Mouse (Mus musculus) liver, embryonic 15.5 days (tissue): Measurements from ENCODE around the gene Prkn. TPM values are rescaled to one million over a fixed set of nuclear protein-coding genes. Genes with fewer than 3 reads are reported as not detected.

Source experiments
- ATAC-seq: fragments of 200-750 bp; cut with Nextera tagmentation; 2 replicates; pipeline ENCODE4 v1.8.0; 2017; ENCODE audit warnings: moderate number of reproducible peaks, mild to moderate bottlenecking, moderate library complexity; ENCODE audit not compliant: insufficient read depth
- H3K27ac ChIP-seq: fragments of 300-500 bp; sonication (generic); replicated peaks from 2 replicates; pipeline ENCODE4 v1.5.1; 2015; ENCODE audit warnings: mild to moderate bottlenecking, inconsistent platforms
- H3K27me3 ChIP-seq: fragments of 300-500 bp; sonication (generic); 2 replicates; pipeline ENCODE4 v1.6.1; 2015; ENCODE audit warnings: mild to moderate bottlenecking, inconsistent platforms
- H3K36me3 ChIP-seq: fragments of 300-500 bp; sonication (generic); replicated peaks from 2 replicates; pipeline ENCODE4 v1.6.1; 2015; ENCODE audit warnings: moderate library complexity, mild to moderate bottlenecking, inconsistent platforms
- H3K4me1 ChIP-seq: fragments of 300-500 bp; sonication (generic); replicated peaks from 2 replicates; pipeline ENCODE4 v1.6.1; 2015; ENCODE audit warnings: inconsistent platforms
- H3K4me2 ChIP-seq: fragments of 300-500 bp; sonication (generic); 2 replicates; pipeline ENCODE4 v1.6.1; 2015; ENCODE audit warnings: moderate library complexity, mild to moderate bottlenecking, inconsistent platforms
- H3K4me3 ChIP-seq: fragments of 300-500 bp; sonication (generic); replicated peaks from 2 replicates; pipeline ENCODE4 v1.5.1; 2015; ENCODE audit warnings: mild to moderate bottlenecking, inconsistent platforms
- H3K9ac ChIP-seq: fragments of 300-500 bp; sonication (generic); 2 replicates; pipeline ENCODE4 v1.6.1; 2015; ENCODE audit warnings: moderate library complexity, mild to moderate bottlenecking, inconsistent platforms
- H3K9me3 ChIP-seq: fragments of 300-500 bp; sonication (generic); replicated peaks from 2 replicates; pipeline ENCODE4 v1.6.1; 2016; ENCODE audit warnings: inconsistent platforms
- WGBS: fragments of 180-500 bp; shearing (Covaris S2); methylation state at CpG from one replicate; pipeline ENCODE4 v1.1.7; 2015; ENCODE audit warnings: mixed read lengths; ENCODE audit not compliant: insufficient replicate concordance; 5-methylcytosine and 5-hydroxymethylcytosine counted together
- polyA plus RNA-seq: library from polyadenylated mRNA; unstranded; fragments of >200 nt; fragmentation: Nextera tagmentation; extraction: Ambion mirVana; gene quantifications from 2 replicates; pipeline ENCODE4 v1.2.1, GENCODE M21; 2015

The Prkn gene
- polyA plus RNA-seq, 1 experiment from 2014 or later = 0.38 TPM

DNA sequence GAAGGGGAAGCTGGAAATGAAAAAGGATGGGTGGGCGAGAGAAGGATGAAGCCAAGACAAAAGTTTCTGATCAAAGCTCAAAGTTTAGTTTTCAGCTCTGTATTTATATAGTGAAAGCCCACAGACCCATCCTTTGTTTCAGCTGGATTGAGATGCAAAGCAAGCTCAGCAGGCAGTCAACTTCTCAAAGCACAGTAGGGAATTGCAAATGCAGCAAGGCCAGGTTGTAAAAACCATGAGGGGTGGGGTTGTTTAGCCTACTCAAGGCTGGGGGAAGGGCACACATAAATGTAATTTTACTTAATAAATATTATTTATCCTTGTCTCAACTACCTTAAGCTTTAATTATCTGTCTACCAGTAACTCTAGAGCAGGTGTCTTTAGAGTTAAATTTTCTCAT, 693.7 kb downstream of the Prkn start:
- no peak overlapping the region for H3K27ac ChIP-seq
- WGBS = 51% methylated on average over 1 of the region's 1 CpGs
- no peaks in the 10 kb centered on the region for H3K27me3 ChIP-seq
- H3K4me3 ChIP-seq = no peak overlapping the region
- H3K9me3 ChIP-seq = no peaks in the 10 kb centered on the region
- no peak overlapping the region for H3K9ac ChIP-seq
- no peaks in the 10 kb centered on the region for H3K36me3 ChIP-seq
- ATAC-seq = no peak
- H3K4me2 ChIP-seq = no peak overlapping the region
- no peaks in the 10 kb centered on the region for H3K4me1 ChIP-seq

- H3K4me1 ChIP-seq = no peaks in the 10 kb centered on the region
- H3K9ac ChIP-seq = no peak overlapping the region
- H3K4me2 ChIP-seq = no peak overlapping the region
- H3K27me3 ChIP-seq = no peaks in the 10 kb centered on the region
- H3K36me3 ChIP-seq = no peaks in the 10 kb centered on the region
- ATAC-seq = no peak
- WGBS = 60% methylated on average over 7 of the region's 7 CpGs
- H3K4me3 ChIP-seq = no peak overlapping the region
- H3K9me3 ChIP-seq = no peaks in the 10 kb centered on the region
- no peak overlapping the region for H3K27ac ChIP-seq
These were observed 698.6 kb downstream of the Prkn start for GRCm38 (mm10) chr17:11538826-11539225.

GRCm38 (mm10) chr17:11541928-11542623, 701.9 kb downstream of the Prkn start:
- 58% methylated on average over 4 of the region's 4 CpGs for WGBS
- Histone ChIP-seq H3K4me1 (no peaks in the 10 kb centered on the region), H3K36me3 (no peaks in the 10 kb centered on the region), H3K4me2 (no peak overlapping the region), H3K27ac (no peak overlapping the region), H3K9ac (no peak overlapping the region), H3K4me3 (no peak overlapping the region), H3K27me3 (no peaks in the 10 kb centered on the region), H3K9me3 (no peaks in the 10 kb centered on the region)
- no peak for ATAC-seq

GRCm38 (mm10) chr17:11550562-11550961, 710.4 kb downstream of the Prkn start:
- no peak for ATAC-seq
- Histone ChIP-seq H3K4me2 (no peak overlapping the region), H3K9me3 (no peaks in the 10 kb centered on the region), H3K27me3 (no peaks in the 10 kb centered on the region), H3K9ac (no peak overlapping the region), H3K4me3 (no peak overlapping the region), H3K36me3 (no peaks in the 10 kb centered on the region), H3K4me1 (no peaks in the 10 kb centered on the region), H3K27ac (no peak overlapping the region)
- WGBS = 22% methylated on average over 5 of the region's 5 CpGs

- no peak overlapping the region for H3K4me2 ChIP-seq
- H3K4me1 ChIP-seq = no peaks in the 10 kb centered on the region
- no peaks in the 10 kb centered on the region for H3K27me3 ChIP-seq
- H3K4me3 ChIP-seq = no peak overlapping the region
- no peaks in the 10 kb centered on the region for H3K36me3 ChIP-seq
- 80% methylated on average over 6 of the region's 6 CpGs for WGBS
- no peaks in the 10 kb centered on the region for H3K9me3 ChIP-seq
- no peak overlapping the region for H3K9ac ChIP-seq
- ATAC-seq = no peak
- H3K27ac ChIP-seq = no peak overlapping the region
These were observed 725.5 kb downstream of the Prkn start for GRCm38 (mm10) chr17:11565681-11566080.

GRCm38 (mm10) chr17:11570392-11570791, 730.2 kb downstream of the Prkn start:
- no peak for ATAC-seq
- WGBS = 50% methylated on average over 8 of the region's 8 CpGs
- Histone ChIP-seq H3K9me3 (no peaks in the 10 kb centered on the region), H3K27ac (no peak overlapping the region), H3K27me3 (no peaks in the 10 kb centered on the region), H3K36me3 (no peaks in the 10 kb centered on the region), H3K9ac (no peak overlapping the region), H3K4me1 (no peaks in the 10 kb centered on the region), H3K4me3 (no peak overlapping the region), H3K4me2 (no peak overlapping the region)

DNA sequence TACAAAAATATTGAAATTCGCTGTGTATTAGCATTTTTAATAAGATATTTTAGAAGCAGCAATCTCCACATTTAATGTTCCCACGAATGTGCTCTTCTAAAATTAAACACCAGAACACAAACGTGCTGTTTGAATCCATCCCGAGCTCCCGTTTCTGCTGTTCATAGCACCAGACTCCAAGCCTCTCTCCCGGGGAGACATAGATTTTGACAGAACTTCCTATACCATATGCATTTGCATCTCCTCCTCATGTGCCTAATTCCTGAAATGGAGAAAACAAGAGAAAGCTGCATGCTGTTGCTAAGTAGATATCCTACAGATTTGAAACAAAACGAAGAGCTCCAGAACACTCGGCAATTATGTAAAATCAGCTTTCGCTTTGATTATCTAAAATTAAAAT, 733.5 kb downstream of the Prkn start:
- Histone ChIP-seq H3K9me3 (no peaks in the 10 kb centered on the region), H3K9ac (no peak overlapping the region), H3K27me3 (no peaks in the 10 kb centered on the region), H3K4me1 (no peaks in the 10 kb centered on the region), H3K27ac (no peak overlapping the region), H3K4me2 (no peak overlapping the region), H3K4me3 (no peak overlapping the region), H3K36me3 (no peaks in the 10 kb centered on the region)
- ATAC-seq = no peak
- 64% methylated on average over 9 of the region's 9 CpGs for WGBS

DNA sequence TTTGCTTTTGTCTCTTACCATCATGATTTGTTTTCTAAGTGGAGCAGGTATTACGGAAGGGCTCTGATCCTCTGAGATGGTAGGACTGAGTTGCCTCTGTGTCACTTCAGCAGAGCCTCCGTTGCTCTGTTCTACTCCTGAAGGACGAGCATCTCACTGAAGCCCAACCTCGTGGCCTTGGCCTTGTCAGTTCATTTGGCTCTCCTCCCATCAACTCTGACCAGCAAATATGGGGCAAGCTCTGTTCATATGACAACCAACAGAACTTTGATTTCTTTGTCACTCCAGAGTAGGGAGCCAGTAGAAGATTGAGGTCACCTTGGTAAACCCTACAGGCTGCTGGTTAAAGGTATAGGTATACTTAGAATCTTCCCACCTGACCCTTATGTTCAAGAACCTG, 745.3 kb downstream of the Prkn start:
- 58% methylated on average over 4 of the region's 4 CpGs for WGBS

DNA sequence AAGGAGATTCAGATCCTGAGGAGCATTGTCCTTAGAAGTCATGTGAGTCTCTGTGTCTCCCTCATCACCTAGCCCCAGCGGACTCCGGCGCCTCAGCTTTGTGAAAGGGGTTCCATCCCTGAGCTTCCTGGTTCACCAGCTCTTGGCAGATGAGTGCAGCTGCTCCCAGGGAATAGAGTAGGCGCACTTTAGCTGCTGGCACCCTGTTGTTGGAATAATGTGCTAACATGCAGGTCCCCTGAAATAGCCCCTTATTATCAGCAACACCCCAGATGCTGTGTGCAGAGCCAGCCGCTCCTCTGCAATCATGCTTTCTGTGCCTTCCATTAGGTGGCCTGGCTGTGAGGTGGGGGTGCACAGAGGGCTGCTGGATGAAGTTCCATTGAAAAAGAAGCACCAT, 767.7 kb downstream of the Prkn start:
- Histone ChIP-seq H3K4me2 (no peak overlapping the region), H3K4me3 (no peak overlapping the region), H3K9me3 (no peaks in the 10 kb centered on the region), H3K36me3 (no peaks in the 10 kb centered on the region), H3K9ac (no peak overlapping the region), H3K4me1 (no peaks in the 10 kb centered on the region), H3K27ac (no peak overlapping the region), H3K27me3 (0 out of 2 replicates have a peak, but pooled peaks cover 4% of the 10 kb centered on the region)
- ATAC-seq = no peak
- WGBS = 75% methylated on average over 5 of the region's 5 CpGs

More for the DNA sequence above, 745.3 kb downstream of the Prkn start:
- Histone ChIP-seq H3K9me3 (no peaks in the 10 kb centered on the region), H3K9ac (no peak overlapping the region), H3K4me1 (no peaks in the 10 kb centered on the region), H3K27ac (no peak overlapping the region), H3K4me3 (no peak overlapping the region), H3K27me3 (no peaks in the 10 kb centered on the region), H3K4me2 (no peak overlapping the region), H3K36me3 (no peaks in the 10 kb centered on the region)
- no peak for ATAC-seq

DNA sequence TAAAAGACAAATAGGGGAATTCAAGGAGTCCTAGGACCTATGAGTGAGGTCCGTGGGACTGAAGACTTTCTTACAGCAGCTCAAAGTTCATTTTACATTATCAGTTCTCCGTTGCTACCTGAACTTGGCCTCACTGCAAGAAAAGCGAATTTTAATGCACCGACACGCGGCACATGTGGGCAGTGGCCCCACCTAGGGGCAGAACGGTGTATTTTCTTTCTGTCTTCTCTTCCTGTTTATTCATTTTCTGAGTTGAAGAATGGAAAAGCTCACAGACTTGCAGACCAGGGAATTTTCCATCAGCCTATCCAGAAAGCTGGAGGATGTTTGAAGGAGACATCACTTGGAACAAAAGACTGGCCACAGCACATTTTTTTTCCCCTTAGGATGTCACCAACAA, 771.3 kb downstream of the Prkn start:
- no peak overlapping the region for H3K4me2 ChIP-seq
- H3K27me3 ChIP-seq = 0 out of 2 replicates have a peak, but pooled peaks cover 6% of the 10 kb centered on the region
- no peaks in the 10 kb centered on the region for H3K36me3 ChIP-seq
- H3K4me3 ChIP-seq = no peak overlapping the region
- H3K9ac ChIP-seq = no peak overlapping the region
- ATAC-seq = no peak
- no peaks in the 10 kb centered on the region for H3K4me1 ChIP-seq
- no peaks in the 10 kb centered on the region for H3K9me3 ChIP-seq
- 15% methylated on average over 7 of the region's 7 CpGs for WGBS
- H3K27ac ChIP-seq = no peak overlapping the region

- no peaks in the 10 kb centered on the region for H3K36me3 ChIP-seq
- H3K4me3 ChIP-seq = no peak overlapping the region
- ATAC-seq = no peak
- H3K4me1 ChIP-seq = no peaks in the 10 kb centered on the region
- WGBS = 44% methylated on average over 21 of the region's 21 CpGs
- H3K27me3 ChIP-seq = 0 out of 2 replicates have a peak, but pooled peaks cover 6% of the 10 kb centered on the region
- no peak overlapping the region for H3K9ac ChIP-seq
- no peak overlapping the region for H3K27ac ChIP-seq
- no peaks in the 10 kb centered on the region for H3K9me3 ChIP-seq
- no peak overlapping the region for H3K4me2 ChIP-seq
These were observed 772.8 kb downstream of the Prkn start for GRCm38 (mm10) chr17:11612801-11613531.
